Mouse (Mus musculus): ENCODE results near the gene Fbp1. TPM values are rescaled to one million over a fixed set of nuclear protein-coding genes. Genes with fewer than 3 reads are reported as not detected.

The Fbp1 gene
- total RNA-seq, 1 experiment = 2.6 TPM

- Histone ChIP-seq H3K27ac (ENCODE audit: insufficient read depth, low read depth, low read length, poor library complexity, severe bottlenecking) (no peak overlapping the region), H3K36me3 (ENCODE audit: control insufficient read depth, insufficient read depth, low read length, poor library complexity, severe bottlenecking) (no peaks in the 10 kb centered on the region), H3K9ac (ENCODE audit: insufficient read depth, low read depth, low read length, poor library complexity, severe bottlenecking) (no peak overlapping the region), H3K9me3 (ENCODE audit: control insufficient read depth, insufficient read depth, low read depth, low read length) (no peaks in the 10 kb centered on the region), H3K4me3 (ENCODE audit: insufficient read depth in 1 of 2, low read depth in 1 of 2, low read length in 2 of 2, poor library complexity in 1 of 2, severe bottlenecking in 1 of 2) (no peak overlapping the region), H3K4me1 (ENCODE audit: control insufficient read depth in 2 of 2, insufficient read depth in 2 of 2, low read length in 2 of 2, poor library complexity in 1 of 2) (peaks cover 0 to 2% of the 10 kb centered on the region in 2 experiments; a peak in 1 of 4 replicates)
- DNase-seq (ENCODE audit: low read depth, low spot score) = no peak
- TF ChIP-seq CHD2 (IDR thresholded peaks at IDR 0.05; ENCODE audit: low read depth, low read length) = no peak
- no peak for TF ChIP-seq MAFK (IDR thresholded peaks at IDR 0.05; ENCODE audit: insufficient read depth, low read depth, low read length)
- no peak for TF ChIP-seq ZC3H11A (IDR thresholded peaks at IDR 0.05; ENCODE audit: borderline replicate concordance, low read depth, low read length)
- TF ChIP-seq HCFC1 (IDR thresholded peaks at IDR 0.05; ENCODE audit: borderline replicate concordance, insufficient read depth, low read length) = no peak
- no peak for TF ChIP-seq ZNF384 (IDR thresholded peaks at IDR 0.05; ENCODE audit: low read depth, low read length)
- in situ Hi-C loops (cut with MboI; ENCODE audit: low sequenced_read_pairs in 2 of 2, unreplicated experiment in 2 of 2) = loop anchor here (10.0 kb wide), 1 partner anchor 397 kb away; no protein-coding TSS in a partner anchor
Measured at GRCm38 (mm10) chr13:62927470-62927869, 39.4 kb upstream of the Fbp1 start.

DNA sequence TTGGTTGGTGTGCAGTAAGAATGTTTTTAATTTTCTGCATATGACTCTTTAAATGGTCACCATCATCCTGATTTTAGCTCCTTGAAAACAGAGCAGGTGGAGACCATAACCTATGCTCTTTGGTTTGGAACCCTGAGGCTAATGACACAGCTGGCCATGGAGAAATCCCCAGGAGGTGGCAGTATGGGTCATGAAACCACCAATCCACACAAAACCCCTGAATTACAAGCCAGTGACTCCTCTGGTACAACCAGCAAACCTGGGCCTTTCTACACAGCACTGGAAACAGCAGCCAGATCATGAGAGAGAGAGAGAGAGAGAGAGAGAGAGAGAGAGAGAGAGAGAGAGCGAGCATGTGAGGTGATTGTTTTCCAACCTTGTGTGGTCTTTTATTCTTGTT, 38.4 kb upstream of the Fbp1 start:
- DNase-seq (ENCODE audit: low read depth, low spot score) = peak; percentile 22
- TF ChIP-seq MAFK (IDR thresholded peaks at IDR 0.05; ENCODE audit: insufficient read depth, low read depth, low read length) (no peak), ZNF384 (IDR thresholded peaks at IDR 0.05; ENCODE audit: low read depth, low read length) (no peak), ZC3H11A (IDR thresholded peaks at IDR 0.05; ENCODE audit: borderline replicate concordance, low read depth, low read length) (no peak), HCFC1 (IDR thresholded peaks at IDR 0.05; ENCODE audit: borderline replicate concordance, insufficient read depth, low read length) (no peak), CHD2 (IDR thresholded peaks at IDR 0.05; ENCODE audit: low read depth, low read length) (no peak)
- in situ Hi-C loops (cut with MboI; ENCODE audit: low sequenced_read_pairs in 2 of 2, unreplicated experiment in 2 of 2) = loop anchor here (10.0 kb wide), 1 partner anchor 398 kb away; no protein-coding TSS in a partner anchor
- Histone ChIP-seq H3K36me3 (ENCODE audit: control insufficient read depth, insufficient read depth, low read length, poor library complexity, severe bottlenecking) (no peaks in the 10 kb centered on the region), H3K4me3 (ENCODE audit: insufficient read depth in 1 of 2, low read depth in 1 of 2, low read length in 2 of 2, poor library complexity in 1 of 2, severe bottlenecking in 1 of 2) (no peak overlapping the region), H3K27ac (ENCODE audit: insufficient read depth, low read depth, low read length, poor library complexity, severe bottlenecking) (no peak overlapping the region), H3K9me3 (ENCODE audit: control insufficient read depth, insufficient read depth, low read depth, low read length) (no peaks in the 10 kb centered on the region), H3K4me1 (ENCODE audit: control insufficient read depth in 2 of 2, insufficient read depth in 2 of 2, low read length in 2 of 2, poor library complexity in 1 of 2) (peaks cover 0 to 2% of the 10 kb centered on the region in 2 experiments; a peak in 1 of 4 replicates), H3K9ac (ENCODE audit: insufficient read depth, low read depth, low read length, poor library complexity, severe bottlenecking) (no peak overlapping the region)

DNA sequence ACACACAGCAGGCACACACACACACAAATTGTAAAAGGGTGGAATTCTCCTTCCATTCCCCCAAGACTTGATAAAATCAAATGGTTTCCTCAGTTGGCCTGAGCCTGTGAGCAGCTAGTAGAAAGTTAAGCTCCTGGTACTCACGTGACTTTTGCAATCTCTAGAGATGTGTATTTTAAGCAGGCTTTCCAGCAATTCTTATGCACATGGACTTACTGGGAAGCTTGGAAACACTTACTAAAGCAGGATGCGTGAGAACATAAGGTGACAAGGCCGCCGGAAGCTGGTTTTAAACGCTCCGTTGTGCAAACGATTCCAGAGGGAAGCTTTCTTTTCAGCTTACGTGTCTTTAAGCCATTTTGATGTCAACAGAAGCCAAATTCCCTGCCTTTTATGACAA, 35.1 kb upstream of the Fbp1 start:
- Histone ChIP-seq H3K27ac (ENCODE audit: insufficient read depth, low read depth, low read length, poor library complexity, severe bottlenecking) (no peak overlapping the region), H3K36me3 (ENCODE audit: control insufficient read depth, insufficient read depth, low read length, poor library complexity, severe bottlenecking) (no peaks in the 10 kb centered on the region)
- TF ChIP-seq ZC3H11A (IDR thresholded peaks at IDR 0.05; ENCODE audit: borderline replicate concordance, low read depth, low read length) = no peak
- TF ChIP-seq MAFK (IDR thresholded peaks at IDR 0.05; ENCODE audit: insufficient read depth, low read depth, low read length) = no peak

DNA sequence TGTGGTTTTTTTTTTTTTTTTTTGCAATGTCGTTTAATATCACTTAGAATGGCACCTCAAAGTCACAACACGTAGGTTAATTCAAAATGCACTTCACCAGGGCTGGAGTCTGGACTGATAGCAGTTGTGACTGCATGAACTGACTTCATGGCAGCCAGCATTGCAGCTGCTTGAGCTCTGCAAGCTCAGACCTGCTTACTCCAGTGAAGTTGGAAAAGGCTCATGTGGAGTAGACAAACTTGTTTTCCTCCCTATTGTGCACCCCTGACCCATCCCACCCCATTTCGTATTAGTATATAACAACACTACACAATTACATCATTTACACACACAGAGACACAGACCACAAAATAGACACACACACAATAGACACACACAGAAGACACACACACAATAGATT, 34.6 kb upstream of the Fbp1 start:
- Histone ChIP-seq H3K9me3 (ENCODE audit: control insufficient read depth, insufficient read depth, low read depth, low read length) (no peaks in the 10 kb centered on the region), H3K27ac (ENCODE audit: insufficient read depth, low read depth, low read length, poor library complexity, severe bottlenecking) (no peak overlapping the region), H3K9ac (ENCODE audit: insufficient read depth, low read depth, low read length, poor library complexity, severe bottlenecking) (no peak overlapping the region), H3K4me1 (ENCODE audit: control insufficient read depth in 2 of 2, insufficient read depth in 2 of 2, low read length in 2 of 2, poor library complexity in 1 of 2) (peaks cover 0 to 2% of the 10 kb centered on the region in 2 experiments; a peak in 1 of 4 replicates), H3K4me3 (ENCODE audit: insufficient read depth in 1 of 2, low read depth in 1 of 2, low read length in 2 of 2, poor library complexity in 1 of 2, severe bottlenecking in 1 of 2) (no peak overlapping the region), H3K36me3 (ENCODE audit: control insufficient read depth, insufficient read depth, low read length, poor library complexity, severe bottlenecking) (no peaks in the 10 kb centered on the region)
- TF ChIP-seq MAFK (IDR thresholded peaks at IDR 0.05; ENCODE audit: insufficient read depth, low read depth, low read length) (no peak), ZNF384 (IDR thresholded peaks at IDR 0.05; ENCODE audit: low read depth, low read length) (no peak), CHD2 (IDR thresholded peaks at IDR 0.05; ENCODE audit: low read depth, low read length) (no peak), HCFC1 (IDR thresholded peaks at IDR 0.05; ENCODE audit: borderline replicate concordance, insufficient read depth, low read length) (no peak), ZC3H11A (IDR thresholded peaks at IDR 0.05; ENCODE audit: borderline replicate concordance, low read depth, low read length) (no peak)
- no peak for DNase-seq (ENCODE audit: low read depth, low spot score)
- in situ Hi-C loops (cut with MboI; ENCODE audit: low sequenced_read_pairs in 2 of 2, unreplicated experiment in 2 of 2) = loop anchor here (10.0 kb wide), 1 partner anchor 402 kb away; no protein-coding TSS in a partner anchor

More for the DNA sequence above, 35.1 kb upstream of the Fbp1 start:
- no peaks in the 10 kb centered on the region for H3K9me3 ChIP-seq (ENCODE audit: control insufficient read depth, insufficient read depth, low read depth, low read length)
- DNase-seq (ENCODE audit: low read depth, low spot score) = no peak
- no peak overlapping the region for H3K4me3 ChIP-seq (ENCODE audit: insufficient read depth in 1 of 2, low read depth in 1 of 2, low read length in 2 of 2, poor library complexity in 1 of 2, severe bottlenecking in 1 of 2)
- H3K4me1 ChIP-seq (ENCODE audit: control insufficient read depth in 2 of 2, insufficient read depth in 2 of 2, low read length in 2 of 2, poor library complexity in 1 of 2) = peaks cover 0 to 2% of the 10 kb centered on the region in 2 experiments; a peak in 1 of 4 replicates
- in situ Hi-C loops (cut with MboI; ENCODE audit: low sequenced_read_pairs in 2 of 2, unreplicated experiment in 2 of 2) = loop anchor here (10.0 kb wide), 1 partner anchor 402 kb away; no protein-coding TSS in a partner anchor
- no peak overlapping the region for H3K9ac ChIP-seq (ENCODE audit: insufficient read depth, low read depth, low read length, poor library complexity, severe bottlenecking)
